Mouse (Mus musculus): ENCODE data around the gene Hoga1. TPM values are rescaled to one million over a fixed set of nuclear protein-coding genes. Genes with fewer than 3 reads are reported as not detected.

The Hoga1 gene
- 1.7 and 1.8 TPM in 2 replicates for polyA plus RNA-seq (2015; fragmentation: Nextera tagmentation; extraction: Ambion mirVana)

DNA sequence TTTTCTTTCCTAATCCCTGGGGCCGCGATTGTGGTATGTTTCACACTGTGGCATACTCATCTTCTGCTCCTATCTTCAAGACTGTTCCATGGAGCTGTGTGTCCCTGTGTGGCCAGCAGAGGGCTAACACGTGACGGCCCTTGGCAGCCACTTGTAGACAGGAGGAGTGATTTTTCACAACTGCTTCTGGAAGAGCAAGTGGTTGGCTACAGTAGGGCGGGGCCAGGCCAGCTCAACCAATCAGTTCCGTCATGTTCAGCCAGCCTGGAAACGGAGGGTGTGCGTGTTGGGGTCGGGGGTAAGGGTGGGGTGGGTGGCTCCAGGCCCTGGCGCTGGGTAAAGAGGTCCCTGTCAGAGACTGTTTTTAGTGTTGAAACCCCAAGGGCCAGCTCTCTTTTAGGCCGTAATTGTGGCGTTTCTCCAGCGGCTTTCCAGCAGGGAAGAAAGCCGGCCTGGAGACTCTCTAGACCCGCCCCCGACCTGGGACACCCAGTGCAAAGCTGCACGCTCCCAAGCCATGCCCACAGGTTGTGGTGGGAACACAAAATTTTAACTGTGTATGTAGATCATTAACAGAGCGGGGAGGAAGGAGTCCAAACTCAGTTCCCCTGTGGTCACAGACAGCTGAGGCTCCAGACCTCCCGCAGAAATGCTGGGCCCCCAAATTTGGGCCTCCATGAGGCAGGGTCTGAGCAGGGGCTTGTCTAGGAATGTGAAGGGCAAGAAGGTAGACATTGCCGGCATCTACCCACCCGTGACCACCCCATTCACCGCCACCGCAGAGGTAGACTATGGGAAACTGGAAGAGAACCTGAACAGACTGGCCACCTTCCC lies at the start of gene Hoga1:
TSS of gene Hoga1 (plus strand) at position 342 of the 834 bp plus-strand sequence.
- Histone ChIP-seq H3K36me3 (no peaks in the 10 kb centered on the region), H3K4me2 (peak within 1 kb of the TSS; percentile 54), H3K27ac (replicated peaks) (no peak within 1 kb of the TSS), H3K9me3 (replicated peaks) (no peaks in the 10 kb centered on the region), H3K4me1 (no peaks in the 10 kb centered on the region), H3K9ac (replicated peaks) (no peak within 1 kb of the TSS), H3K4me3 (replicated peaks) (peak within 1 kb of the TSS; percentile 32), H3K27me3 (replicated peaks) (no peaks in the 10 kb centered on the region)
- WGBS: 23% methylated on average over 23 of the region's 23 CpGs
- ATAC-seq (ENCODE audit: low FRiP score): peak; percentile 79

DNA sequence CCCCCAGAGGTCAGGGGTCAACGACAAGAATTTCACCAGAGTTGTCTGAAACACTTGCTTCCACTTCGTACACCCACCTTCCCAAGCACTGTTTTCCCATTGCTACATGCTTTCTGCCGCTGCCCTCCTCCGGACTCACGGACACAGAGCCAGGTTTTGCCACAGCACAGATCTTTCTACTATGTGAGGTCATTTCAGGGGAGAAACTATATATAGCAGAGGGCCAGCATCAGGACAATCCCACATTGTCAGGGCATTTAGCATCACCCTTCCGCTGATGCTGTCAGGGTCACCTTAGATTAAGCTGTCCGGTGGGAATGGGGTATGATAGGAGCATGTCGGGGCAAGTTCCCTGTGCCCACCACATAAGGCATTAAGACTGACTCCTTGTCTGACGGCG lies 48.3 kb upstream of the Hoga1 start:
- ATAC-seq (ENCODE audit: low FRiP score): no peak
- Histone ChIP-seq H3K36me3 (no peaks in the 10 kb centered on the region), H3K27me3 (replicated peaks) (no peaks in the 10 kb centered on the region), H3K4me3 (replicated peaks) (no peak overlapping the region), H3K27ac (replicated peaks) (no peak overlapping the region), H3K9me3 (replicated peaks) (no peaks in the 10 kb centered on the region), H3K9ac (replicated peaks) (no peak overlapping the region), H3K4me1 (peaks cover 8% of the 10 kb centered on the region), H3K4me2 (no peak overlapping the region)
- WGBS: 89% methylated on average over 10 of the region's 10 CpGs

DNA sequence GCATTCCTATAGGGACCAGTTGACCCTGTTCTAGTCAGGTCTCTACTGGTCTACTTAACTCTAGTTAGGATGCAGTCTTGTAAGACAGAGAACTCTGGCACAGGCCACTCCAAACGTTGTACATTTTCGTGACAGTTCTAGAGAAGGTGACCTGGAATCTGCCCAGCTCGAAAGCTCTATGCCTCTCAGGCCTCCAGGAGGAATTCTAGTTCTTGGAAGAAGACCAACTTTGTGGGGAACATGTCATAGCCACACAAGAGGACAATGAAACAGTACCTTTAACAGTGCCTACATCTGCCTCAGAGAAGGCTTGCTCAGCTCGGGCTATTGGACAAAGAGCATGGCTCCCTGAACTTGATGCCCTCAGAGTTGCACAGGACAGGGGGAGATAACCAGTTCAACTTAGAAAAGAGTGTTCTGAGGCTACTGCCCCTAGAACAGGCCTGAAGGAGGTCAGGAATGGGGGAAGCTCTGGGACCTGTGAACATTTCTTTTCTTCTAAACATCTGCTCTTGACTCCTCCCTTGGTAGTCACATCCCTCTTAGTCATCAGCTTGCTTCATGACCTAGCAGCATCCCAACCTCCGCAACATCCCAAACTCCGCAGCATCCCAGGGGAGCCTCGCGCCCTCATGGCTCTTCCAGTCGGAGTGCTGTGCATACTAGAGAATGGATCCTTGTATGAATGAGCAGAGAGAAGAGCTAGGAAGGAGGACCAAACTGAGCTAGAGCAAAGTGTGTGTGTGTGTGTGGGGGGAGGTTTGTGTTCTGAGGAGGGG lies 46.5 kb upstream of the Hoga1 start:
- 88% methylated on average over 9 of the region's 9 CpGs for WGBS
- no peak for ATAC-seq (ENCODE audit: low FRiP score)
- no peak overlapping the region for H3K4me3 ChIP-seq (replicated peaks)
- no peak overlapping the region for H3K9ac ChIP-seq (replicated peaks)
- H3K4me1 ChIP-seq: 0 out of 2 replicates have a peak, but pooled peaks cover 2% of the 10 kb centered on the region
- no peaks in the 10 kb centered on the region for H3K27me3 ChIP-seq (replicated peaks)
- no peak overlapping the region for H3K4me2 ChIP-seq
- H3K27ac ChIP-seq (replicated peaks): no peak overlapping the region
- H3K36me3 ChIP-seq: no peaks in the 10 kb centered on the region
- no peaks in the 10 kb centered on the region for H3K9me3 ChIP-seq (replicated peaks)

DNA sequence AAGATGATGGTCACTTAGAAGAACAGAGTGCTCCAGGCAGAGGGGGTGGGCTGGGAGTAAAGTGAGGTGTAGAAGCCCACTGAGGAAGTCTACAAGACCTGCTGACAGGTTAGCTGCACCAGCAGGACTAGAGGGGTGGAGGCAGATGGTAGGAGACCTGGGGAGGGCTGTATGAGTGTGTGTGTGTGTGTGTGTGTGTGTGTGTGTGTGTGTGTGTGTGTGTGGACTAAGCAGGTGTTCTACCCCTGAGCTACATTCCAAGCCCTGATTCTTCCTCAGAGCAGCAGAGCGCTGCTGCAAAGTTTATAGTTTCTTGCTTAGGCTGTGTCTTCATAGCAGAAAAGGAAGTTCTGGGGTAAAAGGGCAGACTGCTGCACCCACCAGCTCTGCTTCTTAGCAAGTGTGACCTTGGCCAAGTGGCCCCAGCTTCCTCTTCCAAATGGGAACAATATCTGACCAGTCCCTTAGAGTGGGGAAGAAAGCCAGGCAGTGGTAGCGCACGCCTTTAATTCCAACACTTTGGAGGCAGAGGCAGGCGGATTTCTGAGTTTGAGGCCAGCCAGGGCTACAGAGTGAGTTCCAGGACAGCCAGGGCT lies 45.6 kb upstream of the Hoga1 start:
- Histone ChIP-seq H3K9me3 (replicated peaks) (no peaks in the 10 kb centered on the region), H3K4me2 (no peak overlapping the region), H3K27ac (replicated peaks) (0 out of 2 replicates have a peak overlapping the region, but pooled peaks have one; percentile 24), H3K27me3 (replicated peaks) (no peaks in the 10 kb centered on the region), H3K36me3 (no peaks in the 10 kb centered on the region), H3K4me3 (replicated peaks) (no peak overlapping the region), H3K4me1 (0 out of 2 replicates have a peak, but pooled peaks cover 8% of the 10 kb centered on the region), H3K9ac (replicated peaks) (no peak overlapping the region)
- ATAC-seq (ENCODE audit: low FRiP score): no peak
- WGBS: 92% methylated on average over 4 of the region's 4 CpGs

DNA sequence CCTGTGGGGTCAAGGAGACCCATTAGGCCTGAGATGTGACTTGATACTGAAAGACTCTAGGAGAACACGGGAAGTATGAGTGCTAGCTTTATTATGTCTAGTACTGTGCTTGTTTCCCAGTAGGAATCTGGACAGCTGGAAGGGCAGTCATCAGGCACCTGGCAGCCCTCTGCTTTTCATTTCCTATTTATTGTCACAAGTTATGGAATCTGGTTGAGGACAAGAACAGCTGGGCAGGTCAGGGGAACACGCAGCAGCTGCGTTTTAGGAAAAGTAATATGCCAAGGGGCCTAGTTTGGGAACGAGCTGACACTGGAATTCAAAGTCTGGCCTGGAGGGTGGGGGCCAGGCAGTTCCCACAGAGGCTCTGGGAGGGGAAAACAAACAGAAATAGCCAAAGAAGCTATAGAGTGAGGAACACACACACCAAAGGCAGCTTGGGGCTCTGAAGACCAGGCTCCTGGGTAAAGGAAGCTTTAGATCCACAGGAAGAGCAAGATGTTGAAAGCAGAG lies 44.9 kb upstream of the Hoga1 start:
- no peak overlapping the region for H3K4me3 ChIP-seq (replicated peaks)
- H3K27ac ChIP-seq (replicated peaks): peak overlapping the region; percentile 24; the same call in 1 of the 2 replicates
- WGBS: 67% methylated on average over 4 of the region's 4 CpGs

DNA sequence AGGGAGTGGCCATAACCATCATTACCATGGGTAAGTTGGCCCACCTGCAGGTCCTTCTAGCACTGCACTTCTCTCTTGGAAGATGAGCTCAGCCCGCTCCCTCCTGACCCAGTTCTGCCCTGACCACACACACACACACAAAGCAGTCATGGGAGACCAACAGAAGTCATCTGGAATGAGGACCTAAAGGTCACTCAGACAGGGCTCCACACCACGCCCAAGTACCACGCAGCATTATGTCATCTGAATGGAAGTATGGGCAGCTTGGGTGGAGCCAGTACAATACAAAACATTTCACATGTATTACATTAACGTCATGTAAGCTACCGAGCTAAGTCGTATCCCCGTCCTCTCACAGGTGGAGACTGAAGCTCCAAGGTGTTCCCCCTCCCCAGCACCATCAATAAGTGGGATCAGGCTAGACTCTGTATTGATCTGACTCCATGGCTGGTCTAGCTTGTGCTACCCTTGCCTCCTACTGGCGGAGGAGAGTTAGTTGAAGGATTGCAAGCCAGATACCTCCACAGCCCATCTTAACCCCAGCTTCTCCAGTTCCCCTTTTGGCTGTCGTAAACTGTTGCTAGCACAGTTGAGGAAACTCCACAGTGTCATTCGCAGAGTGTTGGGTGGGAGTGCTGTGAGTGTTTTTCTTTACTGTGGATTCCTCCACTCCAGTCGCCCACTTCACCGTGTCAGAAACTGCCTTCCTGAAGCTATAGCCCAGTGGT lies 44.0 kb upstream of the Hoga1 start:
- Histone ChIP-seq H3K4me1 (peaks cover 8% of the 10 kb centered on the region; the same call in 1 of the 2 replicates), H3K4me2 (no peak overlapping the region), H3K36me3 (no peaks in the 10 kb centered on the region), H3K27ac (replicated peaks) (peak overlapping the region; percentile 24; the same call in 1 of the 2 replicates), H3K9ac (replicated peaks) (no peak overlapping the region), H3K4me3 (replicated peaks) (no peak overlapping the region), H3K27me3 (replicated peaks) (no peaks in the 10 kb centered on the region), H3K9me3 (replicated peaks) (no peaks in the 10 kb centered on the region)
- WGBS: 90% methylated on average over 12 of the region's 12 CpGs
- no peak for ATAC-seq (ENCODE audit: low FRiP score)

More for the DNA sequence above, 44.9 kb upstream of the Hoga1 start:
- H3K4me1 ChIP-seq: 0 out of 2 replicates have a peak, but pooled peaks cover 8% of the 10 kb centered on the region
- no peak for ATAC-seq (ENCODE audit: low FRiP score)
- no peak overlapping the region for H3K4me2 ChIP-seq
- H3K9me3 ChIP-seq (replicated peaks): no peaks in the 10 kb centered on the region
- no peaks in the 10 kb centered on the region for H3K36me3 ChIP-seq
- H3K27me3 ChIP-seq (replicated peaks): no peaks in the 10 kb centered on the region
- no peak overlapping the region for H3K9ac ChIP-seq (replicated peaks)

DNA sequence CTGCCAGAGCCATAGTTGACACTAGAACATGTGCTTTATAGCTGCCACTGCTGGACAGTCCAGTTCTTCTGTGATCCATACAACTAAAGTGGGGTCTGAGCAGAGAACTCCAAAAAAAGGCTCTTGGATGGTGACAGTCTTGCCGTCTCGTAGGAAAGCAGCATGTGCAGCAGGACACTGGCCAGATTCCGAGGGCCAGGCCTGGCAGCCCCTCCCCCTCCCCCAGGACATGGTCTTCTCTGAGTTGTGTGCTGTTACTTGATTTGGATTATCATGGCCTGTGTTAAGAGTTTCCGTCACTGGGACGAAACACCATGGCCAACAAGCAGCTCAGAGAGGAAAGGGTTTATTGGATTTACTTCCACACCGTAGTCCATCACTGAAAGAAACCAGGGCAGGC lies 41.2 kb upstream of the Hoga1 start:
- no peaks in the 10 kb centered on the region for H3K27me3 ChIP-seq (replicated peaks)
- WGBS: 86% methylated on average over 6 of the region's 6 CpGs
- no peak overlapping the region for H3K4me3 ChIP-seq (replicated peaks)
- no peak overlapping the region for H3K4me2 ChIP-seq
- H3K36me3 ChIP-seq: no peaks in the 10 kb centered on the region
- no peaks in the 10 kb centered on the region for H3K9me3 ChIP-seq (replicated peaks)
- H3K27ac ChIP-seq (replicated peaks): no peak overlapping the region
- H3K9ac ChIP-seq (replicated peaks): no peak overlapping the region
- H3K4me1 ChIP-seq: peaks cover 14% of the 10 kb centered on the region
- ATAC-seq (ENCODE audit: low FRiP score): no peak

DNA sequence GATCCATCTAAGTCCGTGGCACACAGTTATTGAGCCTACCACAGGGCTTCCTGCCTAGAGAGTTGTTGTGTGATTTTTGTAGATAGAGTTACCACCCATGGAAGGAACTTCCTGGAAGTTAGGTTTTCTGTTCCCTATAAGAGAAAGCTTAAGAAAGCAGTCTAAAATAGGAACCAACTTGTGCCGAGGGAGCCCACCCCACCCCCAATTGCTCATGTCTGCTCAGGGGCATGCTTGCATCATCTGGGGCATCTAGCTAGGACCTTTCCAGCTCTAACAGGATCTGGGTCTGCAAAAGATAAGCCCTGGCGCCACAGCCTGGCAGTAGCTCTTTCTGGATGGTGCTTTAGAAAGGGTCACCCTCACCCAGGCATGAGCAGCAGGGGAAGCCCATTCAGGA lies 39.8 kb upstream of the Hoga1 start:
- H3K9me3 ChIP-seq (replicated peaks): no peaks in the 10 kb centered on the region
- no peak overlapping the region for H3K9ac ChIP-seq (replicated peaks)
- ATAC-seq (ENCODE audit: low FRiP score): no peak
- H3K4me2 ChIP-seq: no peak overlapping the region
- no peaks in the 10 kb centered on the region for H3K27me3 ChIP-seq (replicated peaks)
- peaks cover 14% of the 10 kb centered on the region for H3K4me1 ChIP-seq
- no peak overlapping the region for H3K27ac ChIP-seq (replicated peaks)
- no peaks in the 10 kb centered on the region for H3K36me3 ChIP-seq
- no peak overlapping the region for H3K4me3 ChIP-seq (replicated peaks)
- WGBS: 86% methylated on average over 3 of the region's 3 CpGs

DNA sequence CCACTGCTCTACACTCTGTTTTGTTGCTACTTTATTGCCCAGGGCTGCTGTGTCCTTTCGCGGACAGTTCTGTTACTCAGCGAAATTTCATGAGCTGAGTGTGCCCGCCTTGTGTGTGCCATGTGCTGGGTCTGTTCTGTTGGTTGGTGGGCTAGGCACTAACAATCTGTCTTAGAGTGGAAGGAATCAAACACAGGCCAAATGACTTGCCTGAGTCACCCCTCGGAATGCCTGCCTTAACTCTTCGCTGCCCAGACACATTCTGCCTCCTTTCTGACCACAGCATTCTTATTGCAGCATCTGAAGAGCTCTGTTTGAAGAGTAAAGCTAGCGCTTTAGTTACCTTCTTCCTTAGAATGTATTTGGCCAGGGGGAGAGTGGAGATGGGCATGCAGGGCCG lies 38.8 kb upstream of the Hoga1 start:
- peaks cover 17% of the 10 kb centered on the region for H3K4me1 ChIP-seq
- no peak overlapping the region for H3K9ac ChIP-seq (replicated peaks)
- 71% methylated on average over 8 of the region's 8 CpGs for WGBS
- no peak overlapping the region for H3K4me3 ChIP-seq (replicated peaks)
- no peaks in the 10 kb centered on the region for H3K9me3 ChIP-seq (replicated peaks)
- no peak for ATAC-seq (ENCODE audit: low FRiP score)
- no peaks in the 10 kb centered on the region for H3K27me3 ChIP-seq (replicated peaks)
- H3K36me3 ChIP-seq: no peaks in the 10 kb centered on the region
- no peak overlapping the region for H3K4me2 ChIP-seq
- no peak overlapping the region for H3K27ac ChIP-seq (replicated peaks)

DNA sequence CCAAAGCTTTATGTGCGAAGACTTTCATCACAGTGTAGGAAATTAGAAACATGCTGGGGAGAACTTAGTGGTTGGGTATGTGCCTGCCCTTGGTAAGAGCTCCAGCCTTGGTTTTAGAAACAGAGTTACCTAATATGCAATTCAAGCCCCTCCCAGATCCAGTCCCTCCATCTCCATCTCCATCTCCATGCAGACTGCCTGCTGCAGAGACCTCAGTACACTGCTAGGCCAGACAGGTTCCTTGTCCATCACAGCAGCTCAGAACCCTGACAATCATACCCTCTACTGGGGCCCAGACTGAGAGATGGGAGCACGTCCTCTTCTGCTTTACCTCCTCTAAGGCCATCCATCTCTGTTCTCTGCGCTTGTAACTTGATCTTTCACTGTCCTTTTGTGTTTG lies 36.8 kb upstream of the Hoga1 start:
- Histone ChIP-seq H3K9me3 (replicated peaks) (no peaks in the 10 kb centered on the region), H3K9ac (replicated peaks) (no peak overlapping the region), H3K4me2 (no peak overlapping the region), H3K4me1 (peaks cover 17% of the 10 kb centered on the region), H3K36me3 (no peaks in the 10 kb centered on the region), H3K4me3 (replicated peaks) (no peak overlapping the region), H3K27ac (replicated peaks) (no peak overlapping the region), H3K27me3 (replicated peaks) (no peaks in the 10 kb centered on the region)
- ATAC-seq (ENCODE audit: low FRiP score): no peak
- 58% methylated on average over 3 of the region's 3 CpGs for WGBS

DNA sequence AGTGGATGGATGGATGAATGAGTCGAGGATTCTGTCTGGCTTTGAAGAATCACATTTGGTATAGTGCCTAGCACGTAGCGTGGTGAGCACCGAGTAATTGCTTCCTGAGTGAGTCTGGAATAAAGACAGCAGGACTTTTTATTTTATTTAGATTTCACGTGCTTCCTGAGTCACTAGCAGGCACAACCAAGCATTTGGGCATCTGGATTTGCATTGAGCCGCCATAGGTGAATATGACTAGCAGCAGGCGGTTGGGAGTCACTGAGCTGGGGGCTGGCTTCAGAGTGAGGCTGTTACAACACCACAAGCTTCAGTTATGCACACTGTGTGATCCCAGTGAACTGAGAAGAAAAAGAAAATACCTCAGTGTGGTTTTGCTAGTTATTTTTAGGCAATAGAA lies 36.3 kb upstream of the Hoga1 start:
- no peak overlapping the region for H3K9ac ChIP-seq (replicated peaks)
- no peak for ATAC-seq (ENCODE audit: low FRiP score)

More for the DNA sequence above, 36.3 kb upstream of the Hoga1 start:
- Histone ChIP-seq H3K4me2 (no peak overlapping the region), H3K9me3 (replicated peaks) (no peaks in the 10 kb centered on the region), H3K4me3 (replicated peaks) (no peak overlapping the region), H3K27me3 (replicated peaks) (no peaks in the 10 kb centered on the region), H3K36me3 (no peaks in the 10 kb centered on the region), H3K4me1 (peaks cover 14% of the 10 kb centered on the region), H3K27ac (replicated peaks) (no peak overlapping the region)
- 52% methylated on average over 7 of the region's 7 CpGs for WGBS
